Mouse (Mus musculus) 3134 (cell line): ENCODE measurements around the gene Eln.

Source experiments
- DNase-seq: peaks from one replicate; pipeline ENCODE4 v3.0.0-alpha.2; 2011; ENCODE audit warnings: low spot score; ENCODE audit not compliant: insufficient read length; ENCODE audit errors: extremely low read depth

The Eln gene

GRCm38 (mm10) chr5:134687187-134687586, 59.9 kb downstream of the Eln start:
- no peak for DNase-seq

GRCm38 (mm10) chr5:134686541-134686940, 60.6 kb downstream of the Eln start:
- DNase-seq: no peak

DNA sequence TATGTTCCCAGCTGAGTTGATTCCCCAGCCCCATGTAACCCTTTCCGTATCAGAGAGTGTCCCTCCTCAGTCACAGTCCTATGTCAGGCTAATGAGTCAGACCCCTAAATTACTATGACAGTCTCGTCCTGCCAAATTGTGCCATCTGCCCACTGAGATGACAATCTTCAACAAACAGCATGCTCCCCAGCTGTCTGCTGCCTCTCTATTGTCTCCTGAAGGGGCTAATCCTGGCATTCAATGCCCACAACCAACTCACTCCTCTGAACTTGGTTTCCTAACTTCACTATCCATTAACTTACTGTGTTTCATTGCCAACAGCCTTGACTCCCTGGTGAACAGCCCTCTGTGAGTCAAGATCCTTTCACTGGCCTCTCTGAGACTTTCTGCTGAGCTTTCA, 62.7 kb downstream of the Eln start:
- no peak for DNase-seq

DNA sequence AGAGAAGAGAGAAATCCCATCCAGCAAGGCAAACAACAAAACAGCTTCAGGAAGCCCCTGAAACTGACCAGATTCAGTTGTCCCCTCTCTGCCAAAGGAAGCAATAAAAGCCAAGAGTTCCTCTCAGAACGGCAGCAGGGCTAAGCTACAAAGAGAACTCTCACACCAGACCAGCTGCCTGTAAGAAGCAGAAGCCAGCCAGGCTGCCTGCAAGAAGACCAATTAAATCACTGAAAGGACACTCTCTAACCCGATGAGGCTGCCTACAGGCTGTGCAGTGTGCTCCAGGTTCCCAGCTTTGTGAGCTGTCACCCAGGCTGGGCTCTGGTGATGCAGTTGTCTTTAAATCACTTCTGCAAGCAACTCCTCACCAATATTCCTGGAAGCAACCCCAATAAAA, 63.3 kb downstream of the Eln start:
- no peak for DNase-seq

- peak; percentile 51 for DNase-seq
Observed at GRCm38 (mm10) chr5:134680238-134680637, 66.9 kb downstream of the Eln start.

- peak; percentile 72 for DNase-seq
Observed at GRCm38 (mm10) chr5:134678827-134679546, 68.1 kb downstream of the Eln start.

- no peak for DNase-seq
Observed at GRCm38 (mm10) chr5:134678031-134678430, 69.1 kb downstream of the Eln start.

DNA sequence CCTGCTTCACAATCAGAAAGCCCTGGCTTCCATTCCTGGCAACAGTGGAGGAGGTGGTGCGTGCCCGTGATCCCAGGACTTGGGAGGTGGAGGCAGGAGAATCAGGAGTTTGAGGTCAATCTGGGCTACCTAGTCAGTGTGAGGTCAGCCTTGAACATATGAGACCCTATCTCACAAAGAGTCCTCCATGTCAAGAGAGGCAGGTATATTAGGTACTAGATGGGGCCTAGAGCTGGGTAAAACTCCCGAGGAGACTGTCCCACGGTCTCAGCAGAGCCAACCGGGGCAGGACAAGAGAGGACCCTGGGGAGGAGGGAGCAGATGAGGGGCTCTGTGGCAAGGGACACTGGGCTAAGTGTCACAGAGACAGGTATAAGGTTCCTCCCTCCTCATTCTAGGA, 69.6 kb downstream of the Eln start:
- no peak for DNase-seq

- DNase-seq: no peak
Observed at GRCm38 (mm10) chr5:134675956-134676759, 71.0 kb downstream of the Eln start.

DNA sequence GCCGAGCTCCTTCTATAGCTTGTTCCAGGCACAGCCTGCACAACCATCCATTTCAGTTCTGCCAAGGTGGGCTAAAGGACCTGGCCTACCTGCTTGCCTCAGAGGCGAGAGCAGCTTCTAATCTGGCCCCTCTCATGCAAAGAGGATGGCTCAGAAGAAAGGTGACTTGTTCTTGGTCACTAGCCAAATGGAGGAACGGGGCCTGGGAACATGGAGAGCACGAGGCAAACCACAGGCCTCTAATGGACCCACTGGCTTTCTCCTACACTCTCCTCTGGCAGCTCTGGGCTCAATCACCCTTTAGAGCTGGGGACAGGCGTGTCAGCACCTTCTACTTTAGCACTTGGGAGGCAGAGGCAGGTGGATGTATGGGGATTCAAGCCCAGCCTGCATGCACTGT, 72.1 kb downstream of the Eln start:
- DNase-seq: no peak

- DNase-seq: no peak
Observed at GRCm38 (mm10) chr5:134672611-134673010, 74.5 kb downstream of the Eln start.

- DNase-seq: no peak
Observed at GRCm38 (mm10) chr5:134672198-134672516, 75.0 kb downstream of the Eln start.

DNA sequence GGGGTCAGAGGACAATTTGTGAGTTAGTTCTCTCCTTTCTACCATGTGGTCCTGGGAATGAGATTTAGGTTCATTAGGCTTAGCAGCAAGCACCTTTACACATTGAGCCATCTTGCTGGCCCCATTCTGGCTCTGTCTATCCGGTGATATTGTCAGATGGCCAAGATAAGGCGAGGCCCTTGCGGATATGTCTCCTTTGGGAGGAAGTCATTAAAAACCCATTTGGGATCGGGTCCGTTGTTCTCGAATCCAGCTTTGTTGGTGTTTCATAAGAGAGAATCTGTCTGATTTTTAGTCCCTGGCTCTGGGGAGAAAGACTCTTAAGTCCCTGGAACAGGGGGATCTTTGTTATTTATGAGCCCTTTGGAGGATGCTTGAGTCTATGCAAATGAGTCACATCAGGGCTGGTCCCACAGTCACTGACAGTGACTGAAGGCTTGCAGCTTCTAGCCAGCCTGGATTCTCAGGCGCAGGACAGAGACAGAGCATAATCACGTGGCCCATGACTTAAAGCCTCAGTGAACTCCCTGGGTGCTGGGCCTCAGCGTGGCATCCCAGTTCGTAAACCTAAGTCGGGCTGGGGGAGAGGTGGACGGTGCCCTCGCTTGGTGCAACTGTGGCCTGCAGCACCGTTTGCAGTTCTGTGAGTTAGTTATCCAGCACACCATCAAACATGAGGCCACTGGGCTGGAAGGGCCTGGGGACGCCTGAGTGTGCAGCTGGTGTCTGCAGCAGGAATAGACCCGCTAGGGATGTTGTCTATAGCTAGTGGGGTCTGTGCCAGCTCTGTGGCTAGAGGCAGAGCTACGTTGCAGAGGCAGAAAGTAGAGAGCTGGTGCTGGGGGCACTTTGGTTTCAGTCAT, 75.6 kb downstream of the Eln start:
- DNase-seq: no peak

- DNase-seq: no peak
Observed at GRCm38 (mm10) chr5:134669001-134669708, 78.0 kb downstream of the Eln start.

- peak; percentile 55 for DNase-seq
Observed at GRCm38 (mm10) chr5:134668495-134668894, 78.6 kb downstream of the Eln start.

DNA sequence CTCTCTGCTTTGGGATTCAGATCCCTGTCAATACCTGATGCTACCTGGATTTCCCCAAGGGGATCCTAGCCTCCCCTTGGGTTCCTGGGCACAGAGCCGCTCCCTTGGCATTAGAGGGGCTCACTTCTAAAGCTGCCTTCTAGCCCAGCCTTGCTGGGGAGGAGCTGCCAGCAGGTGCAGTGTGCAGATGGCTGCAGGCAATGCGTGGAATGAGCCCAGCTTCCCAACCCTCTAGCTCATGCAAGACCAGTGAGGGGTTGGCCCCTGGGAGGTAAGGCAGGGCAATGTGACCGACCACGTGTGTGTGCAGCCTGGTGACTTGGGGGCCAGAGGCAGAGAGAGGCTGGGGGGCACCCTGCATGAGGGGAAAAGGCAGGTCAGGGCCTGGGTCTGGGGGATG, 90.4 kb downstream of the Eln start:
- no peak for DNase-seq
